Mouse (Mus musculus): ENCODE measurements around the gene St8sia2.

St8sia2 gene

GRCm38 (mm10) chr7:74013601-74014175 is at the start of gene St8sia2:
TSS of gene St8sia2 (minus strand) at chr7:74013690.
- no peak for DNase-seq (ENCODE audit: low spot score)

- DNase-seq (ENCODE audit: low spot score), result no peak
Measured at GRCm38 (mm10) chr7:74061076-74061475, 47.6 kb upstream of the St8sia2 start.

GRCm38 (mm10) chr7:74060306-74060946 is 46.9 kb upstream of the St8sia2 start:
- DNase-seq (ENCODE audit: low spot score), result no peak

- DNase-seq (ENCODE audit: low spot score), result no peak
Measured at GRCm38 (mm10) chr7:74059684-74060083, 46.2 kb upstream of the St8sia2 start.

- no peak for DNase-seq (ENCODE audit: low spot score)
Measured at GRCm38 (mm10) chr7:74055753-74056152, 42.3 kb upstream of the St8sia2 start.

GRCm38 (mm10) chr7:74047591-74047990 is 34.1 kb upstream of the St8sia2 start:
- no peak for DNase-seq (ENCODE audit: low spot score)

- DNase-seq (ENCODE audit: low spot score), result no peak
Measured at GRCm38 (mm10) chr7:74045166-74045957, 31.9 kb upstream of the St8sia2 start.

- DNase-seq (ENCODE audit: low spot score), result no peak
Measured at GRCm38 (mm10) chr7:74043562-74044138, 30.2 kb upstream of the St8sia2 start.

- DNase-seq (ENCODE audit: low spot score), result peak; percentile 15
Measured at GRCm38 (mm10) chr7:74025007-74025406, 11.5 kb upstream of the St8sia2 start.

- DNase-seq (ENCODE audit: low spot score), result no peak
Measured at GRCm38 (mm10) chr7:74024171-74024570, 10.7 kb upstream of the St8sia2 start.

GRCm38 (mm10) chr7:74022571-74022970 is 9.1 kb upstream of the St8sia2 start:
- DNase-seq (ENCODE audit: low spot score), result no peak

- DNase-seq (ENCODE audit: low spot score), result no peak
Measured at GRCm38 (mm10) chr7:74021771-74022170, 8.3 kb upstream of the St8sia2 start.

GRCm38 (mm10) chr7:74016613-74017012 is 3.1 kb upstream of the St8sia2 start:
- DNase-seq (ENCODE audit: low spot score), result no peak

- no peak for DNase-seq (ENCODE audit: low spot score)
Measured at GRCm38 (mm10) chr7:74012858-74013600, 461 bp downstream of the St8sia2 start.

- no peak for DNase-seq (ENCODE audit: low spot score)
Measured at GRCm38 (mm10) chr7:74011976-74012857, 1.3 kb downstream of the St8sia2 start.

- no peak for DNase-seq (ENCODE audit: low spot score)
Measured at GRCm38 (mm10) chr7:74008946-74009542, 4.4 kb downstream of the St8sia2 start.

- no peak for DNase-seq (ENCODE audit: low spot score)
Measured at GRCm38 (mm10) chr7:74006775-74007371, 6.6 kb downstream of the St8sia2 start.

GRCm38 (mm10) chr7:74006364-74006763 is 7.1 kb downstream of the St8sia2 start:
- DNase-seq (ENCODE audit: low spot score), result no peak

GRCm38 (mm10) chr7:74000743-74001510 is 12.6 kb downstream of the St8sia2 start:
- DNase-seq (ENCODE audit: low spot score), result no peak

Measured in T-cell, adult 2 months (primary cell).